Mouse (Mus musculus) ES-Bruce4 (cell line): ENCODE data around the gene Ifna2.

Source experiments
- CTCF ChIP-seq: IDR thresholded peaks from one replicate; pipeline ENCODE4 v1.8.1; 2011; ENCODE audit warnings: low read depth, low read length
- EP300 ChIP-seq: IDR thresholded peaks from 2 replicates; pipeline ENCODE4 v1.6.1; 2011; ENCODE audit warnings: low read depth, low read length; ENCODE audit not compliant: insufficient read depth
- POLR2A ChIP-seq: IDR thresholded peaks from one replicate; pipeline ENCODE4 v1.8.1; 2011; ENCODE audit warnings: low read length; ENCODE audit not compliant: insufficient read depth

DNA sequence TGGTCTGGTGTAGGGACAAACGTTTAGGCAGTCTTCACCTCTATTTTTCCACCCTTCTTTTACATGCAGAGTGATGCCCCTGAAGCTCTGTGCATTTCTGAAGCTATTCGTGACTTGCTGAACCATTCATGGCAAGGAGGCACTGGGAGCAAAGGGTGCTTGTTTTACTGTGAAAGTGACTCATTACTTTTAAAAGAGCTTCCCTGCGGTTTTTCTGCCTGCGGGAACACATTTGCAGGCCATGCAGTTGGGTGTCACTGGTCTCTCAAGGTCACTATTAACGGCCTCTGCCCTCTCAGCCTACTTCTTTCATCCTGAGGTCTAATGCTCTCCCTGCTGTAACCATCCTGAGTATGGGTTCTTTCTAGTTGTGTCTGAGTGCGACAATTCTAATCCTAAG lies 13.4 kb upstream of the Ifna2 start:
- TF ChIP-seq CTCF (no peak), POLR2A (no peak), EP300 (no peak)
